Mouse (Mus musculus) intestine, embryonic 14.5 days (tissue): ENCODE results near the gene Syngap1. TPM values are rescaled to one million over a fixed set of nuclear protein-coding genes. Genes with fewer than 3 reads are reported as not detected.
"Not testable (repeated sequence)": the region's sequence is repeated elsewhere in the genome, so short reads cannot be mapped to it uniquely, and the experiment has no call there.

Source experiments
- ATAC-seq: fragments of 200-750 bp; cut with Nextera tagmentation; replicated peaks from 2 replicates; pipeline ENCODE4 v1.8.0; 2017; ENCODE audit warnings: low read depth, moderate number of reproducible peaks, moderate TSS enrichment, moderate library complexity; ENCODE audit not compliant: low FRiP score, low TSS enrichment
- DNase-seq: peaks from one replicate; pipeline ENCODE4 v3.0.0-alpha.2; 2018; ENCODE audit warnings: low spot score
- H3K27ac ChIP-seq: fragments of 300-500 bp; sonication (generic); 2 replicates; pipeline ENCODE4 v1.5.1; 2014; ENCODE audit warnings: low read depth, mild to moderate bottlenecking, control low read depth
- H3K27me3 ChIP-seq: fragments of 300-500 bp; sonication (generic); replicated peaks from 2 replicates; pipeline ENCODE4 v1.6.1; 2014; ENCODE audit warnings: low read length, control low read depth; ENCODE audit not compliant: control insufficient read depth, insufficient read depth
- H3K36me3 ChIP-seq: fragments of 300-500 bp; sonication (generic); 2 replicates; pipeline ENCODE4 v1.6.1; 2014; ENCODE audit warnings: low read length, control low read depth; ENCODE audit not compliant: control insufficient read depth, insufficient read depth
- H3K4me1 ChIP-seq: fragments of 300-500 bp; sonication (generic); replicated peaks from 2 replicates; pipeline ENCODE4 v1.6.1; 2014; ENCODE audit warnings: low read length, control low read depth, mixed read lengths; ENCODE audit not compliant: control insufficient read depth, insufficient read depth
- H3K4me2 ChIP-seq: fragments of 300-500 bp; sonication (generic); 2 replicates; pipeline ENCODE4 v1.6.1; 2014; ENCODE audit warnings: low read length
- H3K4me3 ChIP-seq: fragments of 300-500 bp; sonication (generic); 2 replicates; pipeline ENCODE4 v1.5.1; 2014; ENCODE audit warnings: low read depth, low read length, control low read depth, mixed read lengths
- H3K9ac ChIP-seq: fragments of 300-500 bp; sonication (generic); 2 replicates; pipeline ENCODE4 v1.6.1; 2014; ENCODE audit warnings: mild to moderate bottlenecking, low read length
- H3K9me3 ChIP-seq: fragments of 300-500 bp; sonication (generic); 2 replicates; pipeline ENCODE4 v1.6.1; 2016; ENCODE audit warnings: low read length, control low read depth; ENCODE audit not compliant: control insufficient read depth
- WGBS: fragments of 180-500 bp; shearing (Covaris S2); extraction: QIAGEN DNeasy Blood & Tissue Kit; methylation state at CpG from one replicate; pipeline ENCODE4 v1.1.7; 2014; 5-methylcytosine and 5-hydroxymethylcytosine counted together
- polyA plus RNA-seq: library from polyadenylated mRNA; unstranded; fragments of >200 nt; fragmentation: Nextera tagmentation; extraction: Ambion mirVana; gene quantifications from 2 replicates; pipeline ENCODE4 v1.2.1, GENCODE M21; 2014

The Syngap1 gene
- polyA plus RNA-seq, 1 experiment from 2014 or later: 2.2 TPM

GRCm38 (mm10) chr17:26915248-26915647 lies 25.8 kb upstream of the Syngap1 start:
- H3K4me3 ChIP-seq: no peak overlapping the region
- H3K4me1 ChIP-seq: 0 out of 2 replicates have a peak, but pooled peaks cover 4% of the 10 kb centered on the region
- H3K9me3 ChIP-seq: no peaks in the 10 kb centered on the region
- no peak for DNase-seq
- no peak for ATAC-seq
- H3K4me2 ChIP-seq: no peak overlapping the region
- H3K27me3 ChIP-seq: no peaks in the 10 kb centered on the region
- no peak overlapping the region for H3K9ac ChIP-seq
- no peak overlapping the region for H3K27ac ChIP-seq
- 46% methylated on average over 1 of the region's 1 CpGs for whole genome bisulfite sequencing
- no peaks in the 10 kb centered on the region for H3K36me3 ChIP-seq

DNA sequence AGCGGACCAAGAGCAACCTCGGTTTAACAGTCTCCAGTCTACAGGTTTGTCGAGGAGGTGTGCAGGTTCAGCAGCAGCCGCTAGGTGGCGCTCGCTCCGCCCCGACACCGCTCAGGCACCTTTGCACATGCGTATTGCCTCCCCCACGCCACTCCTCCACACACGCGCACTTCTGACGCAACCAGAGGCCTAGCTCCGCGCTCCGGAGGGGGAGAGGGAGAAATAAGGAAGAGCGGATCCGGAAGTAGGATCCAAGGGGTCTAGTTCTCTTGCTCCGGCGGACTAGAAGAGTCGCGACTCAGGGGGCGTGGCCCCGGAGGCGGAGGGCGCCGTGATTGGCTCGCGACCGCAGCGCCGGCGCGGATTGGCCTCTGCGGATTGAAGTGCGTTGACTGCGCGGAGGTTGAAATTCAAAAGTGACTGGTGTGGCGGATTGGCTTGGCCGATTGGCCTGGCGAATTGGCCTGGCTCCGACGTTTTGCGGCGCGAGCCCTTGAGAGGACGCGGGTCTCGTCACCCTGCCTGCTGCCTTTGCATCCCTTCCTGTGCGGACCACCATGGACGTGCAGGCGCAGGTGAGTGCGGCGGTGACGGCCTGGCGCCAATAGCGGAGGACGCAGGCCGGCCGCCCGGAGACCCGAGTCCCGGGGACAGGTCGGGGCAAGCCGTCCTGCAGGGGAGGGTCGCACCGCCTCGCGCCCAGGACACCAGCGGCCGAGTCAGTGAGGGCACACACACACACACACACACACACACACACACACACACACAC lies 24.2 kb upstream of the Syngap1 start, which contains the start of gene Kifc5b:
TSS of gene Kifc5b (plus strand) at position 381 of the 772 bp plus-strand sequence.
- Histone ChIP-seq H3K27me3 (no peaks in the 10 kb centered on the region), H3K36me3 (peaks cover 12% of the 10 kb centered on the region), H3K4me2 (peak within 1 kb of the TSS; percentile 62), H3K9me3 (no peaks in the 10 kb centered on the region), H3K4me1 (0 out of 2 replicates have a peak, but pooled peaks cover 4% of the 10 kb centered on the region), H3K4me3 (peak within 1 kb of the TSS; percentile 59), H3K9ac (peak within 1 kb of the TSS; percentile 61), H3K27ac (0 out of 2 replicates have a peak within 1 kb of the TSS, but pooled peaks have one; percentile 9)
- DNase-seq: peak; percentile 100
- peak; percentile 98 for ATAC-seq
- under 1% methylated on average over 66 of the region's 72 CpGs for WGBS

DNA sequence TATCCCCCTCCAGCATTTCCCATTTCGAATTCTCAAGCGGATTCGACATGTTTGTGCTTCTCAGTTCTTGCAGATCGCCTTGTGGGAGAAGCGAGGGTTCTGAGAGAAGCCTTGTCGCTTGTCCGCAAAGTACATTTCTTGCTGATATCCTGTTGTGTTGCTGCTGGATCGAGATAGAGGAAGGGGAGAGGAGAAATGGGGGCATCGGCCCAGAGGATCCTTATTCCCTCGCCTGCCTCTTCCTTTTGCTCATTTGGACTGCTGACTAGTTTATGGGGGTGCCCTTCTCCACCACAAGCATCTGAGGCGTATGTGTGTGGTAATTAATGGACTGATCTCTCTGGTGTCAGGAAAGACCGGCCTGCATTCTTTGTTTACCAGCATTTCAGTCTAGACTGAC lies 23.5 kb upstream of the Syngap1 start:
- not testable (repeated sequence) for H3K4me1 ChIP-seq, DNase-seq, H3K9me3 ChIP-seq, H3K27me3 ChIP-seq, H3K27ac ChIP-seq, ATAC-seq
- WGBS: under 1% methylated on average over 12 of the region's 12 CpGs
- Histone ChIP-seq H3K36me3 (peaks cover 12% of the 10 kb centered on the region), H3K4me2 (peak overlapping the region; percentile 62), H3K9ac (peak overlapping the region; percentile 61), H3K4me3 (peak overlapping the region; percentile 59)

GRCm38 (mm10) chr17:26918343-26918742 lies 22.7 kb upstream of the Syngap1 start:
- H3K27ac ChIP-seq: no peak overlapping the region
- H3K4me1 ChIP-seq: 0 out of 2 replicates have a peak, but pooled peaks cover 4% of the 10 kb centered on the region
- no peaks in the 10 kb centered on the region for H3K9me3 ChIP-seq
- 59% methylated on average over 2 of the region's 2 CpGs for WGBS
- ATAC-seq (no peak), DNase-seq (no peak)
- H3K27me3 ChIP-seq: no peaks in the 10 kb centered on the region
- no peak overlapping the region for H3K4me3 ChIP-seq
- peak overlapping the region; percentile 62 for H3K4me2 ChIP-seq
- peaks cover 12% of the 10 kb centered on the region for H3K36me3 ChIP-seq
- no peak overlapping the region for H3K9ac ChIP-seq

DNA sequence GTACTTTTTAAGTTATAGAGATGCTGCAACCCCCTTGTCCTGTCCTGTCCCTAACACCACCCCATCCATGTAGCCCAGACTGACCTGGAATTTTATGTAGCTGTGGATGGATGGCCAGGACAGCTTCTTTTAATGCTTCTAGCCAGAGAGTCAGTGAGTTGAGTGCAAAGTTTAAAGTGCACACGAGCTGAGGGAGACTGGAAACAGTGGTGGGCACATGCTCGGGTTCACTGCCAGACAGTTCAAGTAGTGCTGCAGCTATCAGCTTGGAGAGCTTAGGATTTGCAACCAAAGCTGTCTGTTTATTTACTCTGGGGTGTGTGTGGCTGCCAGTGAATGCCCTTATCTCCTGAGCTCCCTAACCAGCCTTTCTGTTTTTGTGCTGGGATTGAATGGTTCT lies 21.5 kb upstream of the Syngap1 start:
- H3K36me3 ChIP-seq: peaks cover 12% of the 10 kb centered on the region
- not testable (repeated sequence) for ATAC-seq, H3K4me3 ChIP-seq, H3K4me1 ChIP-seq, H3K27ac ChIP-seq, DNase-seq, H3K27me3 ChIP-seq, H3K4me2 ChIP-seq, H3K9ac ChIP-seq, H3K9me3 ChIP-seq
- 54% methylated on average over 2 of the region's 2 CpGs for WGBS

DNA sequence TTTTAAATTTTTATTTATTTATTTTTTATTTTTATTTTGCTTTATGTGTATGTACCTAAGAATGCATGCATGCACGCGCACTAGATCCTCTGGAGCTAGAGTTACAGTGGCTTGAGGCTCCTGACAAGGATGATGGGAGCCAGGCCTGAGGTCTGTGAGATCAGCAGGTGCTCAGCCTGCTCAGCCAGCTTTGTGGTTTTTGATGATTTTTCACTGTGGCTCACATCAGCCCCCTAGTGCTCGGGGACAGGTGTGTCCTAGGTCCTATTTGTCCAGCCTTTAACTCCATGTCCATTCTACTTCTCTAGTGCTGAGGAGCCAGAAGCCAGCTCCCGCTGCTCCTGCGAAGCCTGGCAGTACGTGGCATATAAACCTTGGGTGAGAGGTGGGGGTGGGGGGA lies 18.7 kb upstream of the Syngap1 start:
- not testable (repeated sequence) for H3K4me2 ChIP-seq, H3K4me3 ChIP-seq, ATAC-seq, H3K4me1 ChIP-seq, H3K9me3 ChIP-seq, H3K9ac ChIP-seq, H3K27me3 ChIP-seq, H3K27ac ChIP-seq, DNase-seq
- 86% methylated on average over 5 of the region's 6 CpGs for WGBS
- peaks cover 34% of the 10 kb centered on the region for H3K36me3 ChIP-seq

GRCm38 (mm10) chr17:26925414-26925813 lies 15.6 kb upstream of the Syngap1 start:
- not testable (repeated sequence) for H3K4me3 ChIP-seq, H3K27me3 ChIP-seq, H3K4me2 ChIP-seq, H3K9me3 ChIP-seq, DNase-seq, H3K9ac ChIP-seq, H3K4me1 ChIP-seq, H3K27ac ChIP-seq, ATAC-seq
- 94% methylated on average over 9 of the region's 9 CpGs for WGBS
- H3K36me3 ChIP-seq: peaks cover 58% of the 10 kb centered on the region

- H3K4me2 ChIP-seq, H3K9ac ChIP-seq, H3K9me3 ChIP-seq, H3K27ac ChIP-seq, H3K4me3 ChIP-seq, H3K4me1 ChIP-seq, H3K27me3 ChIP-seq: not testable (repeated sequence)
- WGBS: 62% methylated on average over 7 of the region's 7 CpGs
- H3K36me3 ChIP-seq: peaks cover 52% of the 10 kb centered on the region
- ATAC-seq (0 out of 2 replicates have a peak, but pooled peaks have one; percentile 13), DNase-seq (peak; percentile 71)
Observed at GRCm38 (mm10) chr17:26931795-26932194, 9.3 kb upstream of the Syngap1 start.
